Mouse (Mus musculus): ENCODE results near the gene Lrp6. TPM values are rescaled to one million over a fixed set of nuclear protein-coding genes. Genes with fewer than 3 reads are reported as not detected.

Lrp6 gene
- polyA plus RNA-seq, 1 experiment from 2014 or later, result 24.4 TPM

- no peak overlapping the region for H3K27ac ChIP-seq (replicated peaks)
- H3K4me1 ChIP-seq, result no peaks in the 10 kb centered on the region
- WGBS, result 87% methylated on average over 10 of the region's 10 CpGs
- no peaks in the 10 kb centered on the region for H3K27me3 ChIP-seq (ENCODE audit: low read depth, poor library complexity, severe bottlenecking)
- no peak for DNase-seq (ENCODE audit: low spot score)
- no peak overlapping the region for H3K4me3 ChIP-seq
- H3K9me3 ChIP-seq (replicated peaks), result no peaks in the 10 kb centered on the region
- H3K36me3 ChIP-seq, result peaks cover 58% of the 10 kb centered on the region
Observed at GRCm38 (mm10) chr6:134500381-134501162, 66.2 kb downstream of the Lrp6 start.

- no peak overlapping the region for H3K4me3 ChIP-seq
- H3K9me3 ChIP-seq (replicated peaks), result no peaks in the 10 kb centered on the region
- DNase-seq (ENCODE audit: low spot score), result no peak
- no peaks in the 10 kb centered on the region for H3K27me3 ChIP-seq (ENCODE audit: low read depth, poor library complexity, severe bottlenecking)
- 77% methylated on average over 2 of the region's 2 CpGs for WGBS
- H3K27ac ChIP-seq (replicated peaks), result no peak overlapping the region
- peaks cover 44% of the 10 kb centered on the region for H3K36me3 ChIP-seq
- no peaks in the 10 kb centered on the region for H3K4me1 ChIP-seq
Observed at GRCm38 (mm10) chr6:134499089-134499488, 67.7 kb downstream of the Lrp6 start.

GRCm38 (mm10) chr6:134498518-134498917, 68.2 kb downstream of the Lrp6 start:
- H3K4me3 ChIP-seq, result no peak overlapping the region
- H3K36me3 ChIP-seq, result peaks cover 38% of the 10 kb centered on the region
- H3K9me3 ChIP-seq (replicated peaks), result no peaks in the 10 kb centered on the region
- no peaks in the 10 kb centered on the region for H3K27me3 ChIP-seq (ENCODE audit: low read depth, poor library complexity, severe bottlenecking)
- no peak overlapping the region for H3K27ac ChIP-seq (replicated peaks)
- H3K4me1 ChIP-seq, result no peaks in the 10 kb centered on the region
- no peak for DNase-seq (ENCODE audit: low spot score)

DNA sequence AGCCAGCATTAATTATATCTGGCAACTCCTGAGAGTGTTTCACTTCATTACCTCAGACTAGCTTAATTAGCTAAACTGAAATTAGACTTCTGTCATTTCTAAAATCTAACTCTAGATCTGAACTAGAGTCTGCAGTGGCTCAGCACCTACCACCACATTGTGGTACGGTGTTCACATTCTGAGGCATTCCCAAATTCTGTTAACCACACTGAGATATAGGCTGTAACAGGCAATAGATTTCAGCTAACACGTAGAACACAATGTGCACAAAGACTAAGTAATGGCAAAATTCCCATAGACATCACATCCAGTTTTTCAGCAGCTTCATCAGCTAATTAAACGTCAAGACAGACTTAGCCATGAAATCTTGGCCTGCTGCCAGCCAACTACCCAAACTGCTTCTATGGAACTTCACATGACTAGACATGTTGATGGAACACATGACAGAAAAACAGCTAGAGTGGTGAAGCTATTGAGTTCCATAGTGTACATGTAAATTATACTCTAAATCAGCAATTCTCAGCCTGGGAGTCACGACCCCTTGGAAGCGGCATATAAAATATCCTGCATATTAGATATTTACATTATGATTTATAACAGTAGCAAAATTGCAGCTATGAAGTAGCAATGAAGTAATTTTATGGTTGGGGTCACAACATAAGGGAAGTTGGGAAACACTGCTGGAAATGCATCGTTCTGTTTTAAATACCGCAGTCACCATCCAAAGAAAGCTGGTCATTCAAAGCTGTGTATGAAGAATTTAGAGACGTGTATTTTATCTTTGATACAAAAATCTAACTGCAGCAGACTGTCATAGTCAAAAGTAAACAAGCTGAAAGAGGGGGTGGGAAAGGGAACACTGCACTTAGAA, 71.7 kb downstream of the Lrp6 start:
- 95% methylated on average over 8 of the region's 8 CpGs for WGBS
- H3K27me3 ChIP-seq (ENCODE audit: low read depth, poor library complexity, severe bottlenecking), result no peaks in the 10 kb centered on the region
- no peak overlapping the region for H3K4me3 ChIP-seq
- H3K36me3 ChIP-seq, result peaks cover 26% of the 10 kb centered on the region
- no peak overlapping the region for H3K27ac ChIP-seq (replicated peaks)
- no peaks in the 10 kb centered on the region for H3K4me1 ChIP-seq
- no peak for DNase-seq (ENCODE audit: low spot score)
- H3K9me3 ChIP-seq (replicated peaks), result no peaks in the 10 kb centered on the region

DNA sequence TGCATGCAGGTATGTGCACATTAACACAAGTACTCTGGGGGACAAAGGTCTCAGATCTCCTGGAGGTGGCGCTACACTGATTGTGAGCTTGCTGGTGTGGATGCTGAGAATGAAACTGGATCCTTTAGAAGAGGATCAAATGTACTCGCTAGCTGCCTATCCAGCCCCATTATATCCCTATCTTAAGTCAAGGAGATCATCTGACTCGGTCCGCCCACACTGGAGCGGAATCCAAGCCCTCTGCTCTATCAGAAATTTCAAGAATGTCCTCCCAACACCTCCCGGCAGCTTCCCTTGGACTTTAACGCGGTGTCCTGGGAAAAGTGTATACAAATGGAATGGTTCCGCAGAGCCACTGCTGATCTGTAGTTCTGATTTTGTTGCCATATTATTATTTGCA, 77.1 kb downstream of the Lrp6 start:
- WGBS, result 93% methylated on average over 9 of the region's 9 CpGs
- H3K27me3 ChIP-seq (ENCODE audit: low read depth, poor library complexity, severe bottlenecking), result no peaks in the 10 kb centered on the region
- no peak for DNase-seq (ENCODE audit: low spot score)
- H3K4me3 ChIP-seq, result no peak overlapping the region
- no peak overlapping the region for H3K27ac ChIP-seq (replicated peaks)
- H3K4me1 ChIP-seq, result no peaks in the 10 kb centered on the region
- peaks cover 36% of the 10 kb centered on the region for H3K36me3 ChIP-seq
- no peaks in the 10 kb centered on the region for H3K9me3 ChIP-seq (replicated peaks)

DNA sequence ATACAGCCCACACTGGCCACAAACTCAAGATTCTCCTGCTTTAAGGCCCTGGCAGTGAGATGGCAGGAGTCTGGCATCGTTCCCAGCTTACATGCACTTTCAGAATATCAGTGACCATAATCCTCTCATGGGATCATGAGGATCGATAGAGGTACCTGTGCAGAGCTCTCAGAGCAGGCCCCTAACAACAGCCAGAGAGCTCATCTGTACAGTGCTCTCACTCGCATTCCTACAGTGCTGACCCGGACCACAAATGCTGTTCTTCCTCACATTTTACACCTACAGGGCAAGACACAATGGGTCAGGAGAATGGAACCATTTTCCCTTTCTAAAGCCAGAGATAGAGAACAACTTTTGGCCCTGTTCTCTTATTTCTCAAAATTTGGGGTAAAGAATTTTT, 77.6 kb downstream of the Lrp6 start:
- H3K4me1 ChIP-seq, result no peaks in the 10 kb centered on the region
- DNase-seq (ENCODE audit: low spot score), result no peak
- no peak overlapping the region for H3K27ac ChIP-seq (replicated peaks)
- peaks cover 41% of the 10 kb centered on the region for H3K36me3 ChIP-seq
- WGBS, result 96% methylated on average over 4 of the region's 4 CpGs
- H3K9me3 ChIP-seq (replicated peaks), result no peaks in the 10 kb centered on the region
- H3K4me3 ChIP-seq, result no peak overlapping the region
- no peaks in the 10 kb centered on the region for H3K27me3 ChIP-seq (ENCODE audit: low read depth, poor library complexity, severe bottlenecking)

DNA sequence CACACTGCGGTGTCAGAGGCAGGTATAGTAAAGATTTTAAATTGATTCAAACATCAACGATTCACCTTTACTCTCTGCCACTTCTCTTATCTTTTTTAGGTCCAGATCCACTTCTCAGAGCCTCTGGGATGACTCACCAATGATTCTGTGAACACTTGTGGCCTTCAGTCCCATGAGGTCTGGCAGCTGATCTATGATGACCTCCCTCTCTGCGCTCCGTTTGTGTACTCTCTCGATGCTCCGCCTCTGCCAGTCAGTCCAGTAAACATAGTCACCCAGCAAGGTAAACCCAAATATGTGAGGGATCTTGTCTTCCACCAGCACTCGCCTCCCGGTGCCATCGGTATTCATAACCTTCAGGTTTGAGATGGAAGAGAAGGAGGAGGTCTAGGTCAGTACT, 80.4 kb downstream of the Lrp6 start:
- Histone ChIP-seq H3K4me1 (no peaks in the 10 kb centered on the region), H3K9me3 (replicated peaks) (no peaks in the 10 kb centered on the region), H3K36me3 (peaks cover 58% of the 10 kb centered on the region), H3K27me3 (ENCODE audit: low read depth, poor library complexity, severe bottlenecking) (no peaks in the 10 kb centered on the region), H3K4me3 (no peak overlapping the region), H3K27ac (replicated peaks) (no peak overlapping the region)
- no peak for DNase-seq (ENCODE audit: low spot score)
- WGBS, result 95% methylated on average over 9 of the region's 9 CpGs

DNA sequence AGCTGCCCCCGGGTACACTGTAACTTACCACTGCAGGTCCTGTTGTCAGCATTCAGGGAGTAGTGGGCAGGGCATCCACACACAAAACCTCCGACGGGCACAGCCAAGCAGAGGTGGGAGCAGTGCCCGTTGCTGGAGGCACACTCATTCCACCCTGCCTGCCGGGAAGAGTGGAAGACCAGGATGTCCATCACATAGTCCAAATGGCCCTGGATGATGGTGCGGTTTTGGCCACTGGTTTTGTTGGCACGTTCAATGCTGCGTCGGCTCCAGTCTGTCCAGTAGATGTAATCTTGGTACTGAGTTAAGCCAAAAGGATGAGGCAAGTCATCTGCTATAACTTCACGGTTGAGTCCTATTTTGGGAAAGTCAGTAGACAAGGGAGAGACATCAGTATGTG, 87.3 kb downstream of the Lrp6 start:
- 95% methylated on average over 10 of the region's 10 CpGs for WGBS
- H3K4me1 ChIP-seq, result no peaks in the 10 kb centered on the region
- no peak for DNase-seq (ENCODE audit: low spot score)
- peaks cover 85% of the 10 kb centered on the region for H3K36me3 ChIP-seq
- H3K9me3 ChIP-seq (replicated peaks), result no peaks in the 10 kb centered on the region
- no peak overlapping the region for H3K27ac ChIP-seq (replicated peaks)
- H3K27me3 ChIP-seq (ENCODE audit: low read depth, poor library complexity, severe bottlenecking), result no peaks in the 10 kb centered on the region
- H3K4me3 ChIP-seq, result no peak overlapping the region

DNA sequence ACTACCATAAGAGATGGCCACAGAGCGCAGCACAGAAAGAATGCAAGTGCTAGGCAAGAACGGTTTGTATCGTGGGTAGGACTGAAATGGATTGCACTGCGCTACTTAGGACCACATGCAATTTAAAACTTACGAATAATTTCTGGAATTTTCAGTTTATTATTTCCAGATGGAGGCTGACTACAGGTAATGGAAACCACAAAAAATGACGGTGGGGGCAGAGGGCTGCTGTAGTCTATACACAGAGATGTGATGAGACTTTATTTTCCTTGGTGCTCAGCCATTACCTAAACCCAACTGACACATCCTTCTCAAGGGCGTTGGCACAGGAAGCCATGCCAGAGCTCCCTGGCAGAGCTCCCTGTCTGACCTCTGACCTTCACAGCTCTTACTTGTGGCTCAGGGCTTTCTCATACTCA, 93.6 kb downstream of the Lrp6 start:
- Histone ChIP-seq H3K9me3 (replicated peaks) (no peaks in the 10 kb centered on the region), H3K36me3 (peaks cover 82% of the 10 kb centered on the region), H3K27me3 (ENCODE audit: low read depth, poor library complexity, severe bottlenecking) (no peaks in the 10 kb centered on the region), H3K27ac (replicated peaks) (no peak overlapping the region), H3K4me1 (no peaks in the 10 kb centered on the region), H3K4me3 (no peak overlapping the region)
- WGBS, result 84% methylated on average over 7 of the region's 7 CpGs
- DNase-seq (ENCODE audit: low spot score), result no peak

- no peak for DNase-seq (ENCODE audit: low spot score)
- Histone ChIP-seq H3K27me3 (ENCODE audit: low read depth, poor library complexity, severe bottlenecking) (no peaks in the 10 kb centered on the region), H3K36me3 (peaks cover 84% of the 10 kb centered on the region), H3K4me1 (no peaks in the 10 kb centered on the region), H3K27ac (replicated peaks) (no peak overlapping the region), H3K4me3 (no peak overlapping the region), H3K9me3 (replicated peaks) (no peaks in the 10 kb centered on the region)
- 91% methylated on average over 14 of the region's 14 CpGs for WGBS
Observed at GRCm38 (mm10) chr6:134470857-134471256, 95.9 kb downstream of the Lrp6 start.

DNA sequence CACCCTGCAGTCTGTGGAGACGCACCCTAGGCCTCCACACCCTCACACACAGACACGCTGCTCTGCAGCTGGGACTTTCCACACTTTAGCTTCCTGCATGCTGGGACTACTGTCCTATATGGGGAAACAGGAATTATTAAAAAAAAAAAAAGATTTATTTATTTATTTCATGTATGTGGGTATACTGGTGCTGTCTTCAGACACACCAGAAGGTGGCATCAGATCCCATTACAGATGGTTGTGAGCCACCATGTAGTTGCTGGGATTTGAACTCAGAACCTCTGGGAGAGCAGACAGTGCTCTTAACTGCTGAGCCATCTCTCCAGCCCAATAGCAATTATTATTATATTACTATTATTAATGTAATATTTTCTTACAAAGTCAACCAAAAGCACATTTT, 97.5 kb downstream of the Lrp6 start:
- H3K9me3 ChIP-seq (replicated peaks), result no peaks in the 10 kb centered on the region
- no peak for DNase-seq (ENCODE audit: low spot score)
- peaks cover 85% of the 10 kb centered on the region for H3K36me3 ChIP-seq
- no peaks in the 10 kb centered on the region for H3K4me1 ChIP-seq
- WGBS, result 100% methylated on average over 2 of the region's 2 CpGs
- H3K4me3 ChIP-seq, result no peak overlapping the region
- no peaks in the 10 kb centered on the region for H3K27me3 ChIP-seq (ENCODE audit: low read depth, poor library complexity, severe bottlenecking)
- H3K27ac ChIP-seq (replicated peaks), result no peak overlapping the region

- Histone ChIP-seq H3K4me3 (no peak overlapping the region), H3K27me3 (ENCODE audit: low read depth, poor library complexity, severe bottlenecking) (no peaks in the 10 kb centered on the region), H3K36me3 (peaks cover 96% of the 10 kb centered on the region), H3K4me1 (no peaks in the 10 kb centered on the region), H3K27ac (replicated peaks) (no peak overlapping the region), H3K9me3 (replicated peaks) (no peaks in the 10 kb centered on the region)
- DNase-seq (ENCODE audit: low spot score), result no peak
- WGBS, result 95% methylated on average over 10 of the region's 10 CpGs
Observed at GRCm38 (mm10) chr6:134466671-134467229, 100.0 kb downstream of the Lrp6 start.

- 95% methylated on average over 6 of the region's 6 CpGs for WGBS
- Histone ChIP-seq H3K36me3 (peaks cover 97% of the 10 kb centered on the region), H3K27me3 (ENCODE audit: low read depth, poor library complexity, severe bottlenecking) (no peaks in the 10 kb centered on the region)
Observed at GRCm38 (mm10) chr6:134461175-134461574, 105.6 kb downstream of the Lrp6 start.

More at GRCm38 (mm10) chr6:134461175-134461574, 105.6 kb downstream of the Lrp6 start:
- Histone ChIP-seq H3K4me3 (no peak overlapping the region), H3K4me1 (no peaks in the 10 kb centered on the region), H3K9me3 (replicated peaks) (no peaks in the 10 kb centered on the region), H3K27ac (replicated peaks) (no peak overlapping the region)
- no peak for DNase-seq (ENCODE audit: low spot score)
